Mouse (Mus musculus): Measurements from ENCODE around the gene Timm8a2.

The Timm8a2 gene

GRCm38 (mm10) chr14:122034451-122034850 is at the start of gene Timm8a2:
Gene Timm8a2, plus strand, starts transcription at chr14:122034674.
- peak; percentile 82 for DNase-seq (ENCODE audit: low read depth, low spot score)

GRCm38 (mm10) chr14:121985477-121985876 is 49.0 kb upstream of the Timm8a2 start:
- DNase-seq (ENCODE audit: low read depth, low spot score), result no peak

- no peak for DNase-seq (ENCODE audit: low read depth, low spot score)
Observed at GRCm38 (mm10) chr14:121986028-121986427, 48.4 kb upstream of the Timm8a2 start.

- DNase-seq (ENCODE audit: low read depth, low spot score), result no peak
Observed at GRCm38 (mm10) chr14:121987287-121987686, 47.2 kb upstream of the Timm8a2 start.

GRCm38 (mm10) chr14:121987691-121988090 is 46.8 kb upstream of the Timm8a2 start:
- DNase-seq (ENCODE audit: low read depth, low spot score), result no peak

GRCm38 (mm10) chr14:121989331-121989730 is 45.1 kb upstream of the Timm8a2 start:
- DNase-seq (ENCODE audit: low read depth, low spot score), result no peak

GRCm38 (mm10) chr14:121989869-121990268 is 44.6 kb upstream of the Timm8a2 start:
- DNase-seq (ENCODE audit: low read depth, low spot score), result no peak

- DNase-seq (ENCODE audit: low read depth, low spot score), result no peak
Observed at GRCm38 (mm10) chr14:121990897-121991296, 43.6 kb upstream of the Timm8a2 start.

GRCm38 (mm10) chr14:121991921-121992320 is 42.6 kb upstream of the Timm8a2 start:
- DNase-seq (ENCODE audit: low read depth, low spot score), result no peak

GRCm38 (mm10) chr14:121992395-121993280 is 41.8 kb upstream of the Timm8a2 start:
- no peak for DNase-seq (ENCODE audit: low read depth, low spot score)

GRCm38 (mm10) chr14:121993616-121994015 is 40.9 kb upstream of the Timm8a2 start:
- DNase-seq (ENCODE audit: low read depth, low spot score), result no peak

- DNase-seq (ENCODE audit: low read depth, low spot score), result no peak
Observed at GRCm38 (mm10) chr14:121994171-121994700, 40.2 kb upstream of the Timm8a2 start.

- DNase-seq (ENCODE audit: low read depth, low spot score), result no peak
Observed at GRCm38 (mm10) chr14:121994846-121995556, 39.5 kb upstream of the Timm8a2 start.

GRCm38 (mm10) chr14:121995557-121995870 is 39.0 kb upstream of the Timm8a2 start:
- DNase-seq (ENCODE audit: low read depth, low spot score), result no peak

GRCm38 (mm10) chr14:121996786-121997185 is 37.7 kb upstream of the Timm8a2 start:
- DNase-seq (ENCODE audit: low read depth, low spot score), result no peak

- DNase-seq (ENCODE audit: low read depth, low spot score), result no peak
Observed at GRCm38 (mm10) chr14:121999455-121999854, 35.0 kb upstream of the Timm8a2 start.

- no peak for DNase-seq (ENCODE audit: low read depth, low spot score)
Observed at GRCm38 (mm10) chr14:122000346-122001105, 33.9 kb upstream of the Timm8a2 start.

GRCm38 (mm10) chr14:122002224-122002623 is 32.2 kb upstream of the Timm8a2 start:
- DNase-seq (ENCODE audit: low read depth, low spot score), result no peak

- DNase-seq (ENCODE audit: low read depth, low spot score), result no peak
Observed at GRCm38 (mm10) chr14:122003812-122004211, 30.7 kb upstream of the Timm8a2 start.

- no peak for DNase-seq (ENCODE audit: low read depth, low spot score)
Observed at GRCm38 (mm10) chr14:122008261-122008660, 26.2 kb upstream of the Timm8a2 start.

- no peak for DNase-seq (ENCODE audit: low read depth, low spot score)
Observed at GRCm38 (mm10) chr14:122009502-122009901, 25.0 kb upstream of the Timm8a2 start.

GRCm38 (mm10) chr14:122010301-122010700 is 24.2 kb upstream of the Timm8a2 start:
- no peak for DNase-seq (ENCODE audit: low read depth, low spot score)
